Mouse (Mus musculus) Patski (cell line): ENCODE data around the gene Best1. TPM values are rescaled to one million over a fixed set of nuclear protein-coding genes. Genes with fewer than 3 reads are reported as not detected.
A peak's percentile ranks its signal among the peaks of the same experiment; 100 is the strongest.

Source experiments
- ATAC-seq: fragments of 100-300 bp; one replicate; pipeline ENCODE4 v1.8.0; 2021
- CTCF ChIA-PET: fragments of 350-600 bp; sonication (Branson Sonifier 250); formaldehyde crosslinking; loops from one replicate; lab custom pipeline; 2022; ENCODE audit warnings: inconsistent platforms; lab: Charles Lee
- POLR2A ChIA-PET: fragments of 350-600 bp; sonication (Branson Sonifier 250); formaldehyde crosslinking; loops from one replicate; lab custom pipeline; 2022; ENCODE audit warnings: antibody characterized with exemption, inconsistent platforms; lab: Charles Lee
- DNase-seq: peaks from one replicate; pipeline ENCODE4 v3.0.0-alpha.2; 2011; ENCODE audit warnings: low read depth, low spot score
- H3K27me3 ChIP-seq: fragments of 371-371 bp; one replicate; pipeline ENCODE4 v1.5.1; 2021
- CTCF ChIP-seq: fragments of 100-300 bp; IDR thresholded peaks from one replicate; pipeline ENCODE4 v1.5.1; 2021
- in situ Hi-C: fragments of 300-500 bp; cut with MboI; formaldehyde crosslinking; loops from 3 replicates; pipeline ENCODE4 v1.11.1; 2018; ENCODE audit warnings: low pct_unique_long_range_greater_than_20kb, mixed read lengths
- polyA plus RNA-seq: library from polyadenylated mRNA; unstranded; gene quantifications from one replicate; pipeline ENCODE4 v1.2.3, GENCODE M21; 2021

The Best1 gene
- polyA plus RNA-seq, 1 experiment from 2014 or later, result not detected

DNA sequence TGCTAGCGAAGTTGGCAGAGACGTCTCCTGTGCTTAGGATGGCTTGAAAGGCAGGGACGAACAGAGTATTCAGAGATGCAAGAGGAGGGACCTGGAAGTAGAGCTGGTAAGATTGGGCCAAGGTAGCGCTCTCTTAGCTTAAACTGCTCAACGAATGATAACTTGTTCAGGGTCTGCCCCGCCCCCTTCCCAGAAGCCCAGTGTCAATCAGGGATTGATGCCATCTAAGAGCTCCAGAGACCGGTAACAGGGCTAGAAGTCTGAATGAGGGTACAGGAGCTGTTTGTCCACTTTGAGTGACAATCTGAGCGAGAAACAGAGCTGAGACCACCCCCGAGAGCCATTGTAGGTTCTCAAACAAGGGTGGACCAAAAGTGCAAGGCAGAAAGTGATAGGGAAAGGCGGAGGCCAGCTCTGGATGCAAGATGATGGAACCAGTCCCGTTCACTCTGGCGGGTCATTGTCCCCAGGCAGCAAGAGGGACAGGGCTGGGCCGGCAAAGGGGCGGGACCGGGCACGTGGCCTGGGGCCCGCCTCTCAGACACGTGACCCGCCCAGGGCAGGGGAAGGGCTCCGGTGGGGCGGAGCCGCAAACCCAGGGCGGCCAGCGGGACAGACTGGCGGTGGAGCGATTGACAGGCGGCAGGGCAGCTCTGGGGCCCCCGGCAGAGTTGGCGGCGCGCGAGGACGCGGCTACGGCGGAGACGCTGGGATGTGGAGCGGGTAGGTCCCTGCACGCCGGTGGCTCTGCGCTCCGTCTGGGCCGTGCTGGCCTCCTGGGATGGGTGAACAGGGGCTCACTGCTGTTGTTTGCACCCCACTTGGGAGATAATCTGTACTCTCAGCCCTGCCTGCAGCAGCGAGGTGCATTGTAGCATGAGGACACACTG, 16.4 kb upstream of the Best1 start:
- POLR2A ChIA-PET, result no interaction called here
- in situ Hi-C loops, result no loop called here
- no peak for TF ChIP-seq CTCF
- no peaks in the 10 kb centered on the region for H3K27me3 ChIP-seq
- ATAC-seq, result no peak
- DNase-seq, result no peak
- CTCF ChIA-PET, result interaction anchor here (1.2 to 4.1 kb wide), 6 partner anchors 10 to 181 kb away, joined by 4 to 19 read pairs (median 6); partner anchors contain the start of gene Best1

DNA sequence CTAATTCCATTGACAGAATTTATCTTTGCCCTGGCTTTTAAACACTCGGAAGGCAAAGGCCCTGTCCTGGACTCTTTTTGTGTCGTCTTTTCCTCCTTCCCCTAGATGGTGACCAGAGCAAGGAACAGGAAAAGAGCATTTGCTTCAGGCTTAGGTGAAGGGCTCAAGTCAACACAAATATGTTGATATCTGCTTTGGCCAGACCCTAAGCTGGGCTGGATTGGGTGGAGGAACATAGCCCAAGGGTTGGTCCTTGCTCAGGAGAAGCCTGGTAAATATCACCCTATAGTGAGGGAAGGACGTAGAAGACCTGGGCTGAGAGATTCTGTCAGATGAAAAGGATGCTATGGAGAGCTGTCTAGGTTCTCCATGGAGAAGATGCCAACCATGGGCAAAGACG, 14.7 kb upstream of the Best1 start:
- in situ Hi-C loops, result no loop called here
- POLR2A ChIA-PET, result no interaction called here
- no peak for TF ChIP-seq CTCF
- CTCF ChIA-PET, result interaction anchor here (1.1 to 2.7 kb wide), 6 partner anchors 10 to 183 kb away, joined by 3 to 10 read pairs (median 4); no protein-coding TSS in a partner anchor
- DNase-seq (no peak), ATAC-seq (no peak)
- H3K27me3 ChIP-seq, result no peaks in the 10 kb centered on the region

DNA sequence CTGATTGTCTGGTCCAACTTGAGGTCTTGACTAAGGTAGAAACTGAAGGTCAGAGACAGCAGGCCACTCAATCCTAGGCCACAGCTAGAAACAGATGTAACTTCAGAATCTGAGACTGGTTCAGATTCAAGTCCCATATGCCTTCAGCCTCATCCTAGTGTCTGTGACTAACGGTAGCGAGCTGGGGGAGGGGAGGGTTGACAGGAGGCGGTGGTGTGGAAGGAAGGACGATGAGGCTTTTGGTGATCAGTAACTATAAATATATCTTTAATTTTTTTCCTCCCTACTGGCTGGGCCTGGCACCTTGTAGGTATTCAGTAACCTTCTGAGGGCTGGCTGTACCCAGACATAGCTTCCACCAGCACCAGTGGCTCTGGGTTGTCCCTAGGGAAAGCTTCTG, 14.0 kb upstream of the Best1 start:
- DNase-seq (no peak), ATAC-seq (no peak)
- TF ChIP-seq CTCF, result no peak
- POLR2A ChIA-PET, result no interaction called here
- CTCF ChIA-PET, result interaction anchor here (1.0 to 2.7 kb wide), 8 partner anchors 8 to 183 kb away, joined by 3 to 10 read pairs (median 4); no protein-coding TSS in a partner anchor
- in situ Hi-C loops, result no loop called here
- no peaks in the 10 kb centered on the region for H3K27me3 ChIP-seq

DNA sequence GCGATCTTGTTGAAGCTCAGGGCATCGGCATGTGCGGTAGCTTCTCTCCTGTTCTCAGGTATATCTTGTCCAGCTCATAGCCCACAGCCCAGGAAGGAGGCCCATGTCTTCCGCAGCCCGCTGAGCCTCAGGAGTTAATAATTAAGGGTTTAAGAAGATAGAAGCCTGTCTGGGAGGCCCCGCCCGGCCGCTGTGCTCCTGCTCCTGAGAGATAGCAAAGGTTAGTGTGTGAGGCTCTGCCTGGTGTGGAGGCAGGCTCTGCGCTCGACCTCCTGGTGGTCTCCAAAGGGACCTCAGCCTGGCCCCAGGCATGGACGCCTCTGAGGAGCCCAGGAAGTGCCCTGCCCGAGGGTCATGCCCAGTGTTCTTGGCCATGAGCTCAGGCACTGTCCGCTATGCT, 13.4 kb upstream of the Best1 start:
- no peak for TF ChIP-seq CTCF
- ATAC-seq, result no peak
- in situ Hi-C loops, result no loop called here

DNA sequence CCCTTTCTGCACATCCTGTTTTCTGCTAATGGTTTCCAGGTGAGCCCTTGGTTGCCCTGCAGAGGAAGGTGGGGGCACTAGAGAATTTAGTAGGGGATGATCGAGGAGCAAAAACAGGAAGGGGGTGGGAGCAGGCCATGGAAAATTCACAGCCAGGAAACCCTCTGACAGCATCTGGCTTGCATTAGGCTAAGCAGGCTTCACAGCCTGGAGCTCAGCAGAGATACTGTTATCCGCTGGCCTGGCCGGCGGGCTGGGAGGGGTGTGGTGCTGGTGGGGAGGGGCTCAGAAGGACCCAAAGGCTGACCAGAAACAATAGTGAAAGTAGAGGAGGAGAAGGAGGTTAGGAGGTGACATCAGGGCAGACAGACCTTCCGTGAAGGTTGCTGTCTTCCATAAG, 12.5 kb upstream of the Best1 start:
- ChIA-PET CTCF (interaction anchor here (1.7 to 2.8 kb wide), 2 partner anchors 10 to 14 kb away, joined by 7 to 12 read pairs; partner anchors contain the start of gene Best1), POLR2A (interaction anchor here (0.6 kb wide), 1 partner anchor 92 kb away, joined by 3 read pairs; no protein-coding TSS in a partner anchor)
- in situ Hi-C loops, result no loop called here
- DNase-seq (no peak), ATAC-seq (no peak)
- TF ChIP-seq CTCF, result no peak
- H3K27me3 ChIP-seq, result no peaks in the 10 kb centered on the region

More for the DNA sequence above, 13.4 kb upstream of the Best1 start:
- CTCF ChIA-PET, result interaction anchor here (1.0 to 2.7 kb wide), 6 partner anchors 9 to 104 kb away, joined by 3 to 10 read pairs (median 4); no protein-coding TSS in a partner anchor
- no peak for DNase-seq
- POLR2A ChIA-PET, result no interaction called here
- H3K27me3 ChIP-seq, result no peaks in the 10 kb centered on the region

GRCm38 (mm10) chr19:10013348-10013747, 11.9 kb upstream of the Best1 start:
- ATAC-seq (no peak), DNase-seq (no peak)
- no peak for TF ChIP-seq CTCF
- in situ Hi-C loops, result no loop called here
- ChIA-PET CTCF (interaction anchor here (2.5 to 2.8 kb wide), 2 partner anchors 9 to 13 kb away, joined by 10 to 12 read pairs; partner anchors contain the start of gene Best1), POLR2A (interaction anchor here (0.6 kb wide), 1 partner anchor 92 kb away, joined by 3 read pairs; no protein-coding TSS in a partner anchor)
- no peaks in the 10 kb centered on the region for H3K27me3 ChIP-seq

DNA sequence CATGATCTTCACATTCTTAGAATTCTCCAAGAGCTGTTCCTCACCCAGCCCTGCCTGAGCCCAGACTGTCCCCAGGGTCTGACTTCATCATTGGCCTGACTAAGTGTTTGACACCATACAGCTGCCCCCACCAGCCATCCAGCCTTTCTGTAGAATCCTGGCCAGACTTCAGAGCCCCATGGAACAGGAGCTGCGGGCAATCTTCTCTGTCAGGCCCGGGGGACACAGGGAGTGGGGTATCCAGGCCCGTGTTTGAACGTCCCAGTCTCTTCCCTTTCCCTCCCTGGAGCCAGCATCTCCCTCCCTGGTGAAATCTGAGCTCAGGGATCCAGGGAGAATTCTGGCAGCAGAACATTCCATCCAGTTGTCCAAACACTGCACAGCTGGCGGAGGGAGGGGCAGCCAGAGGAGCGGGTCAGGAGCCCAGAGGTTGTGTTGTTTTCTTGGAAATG, 11.4 kb upstream of the Best1 start:
- TF ChIP-seq CTCF, result no peak
- POLR2A ChIA-PET, result no interaction called here
- ATAC-seq, result peak; percentile 59

DNA sequence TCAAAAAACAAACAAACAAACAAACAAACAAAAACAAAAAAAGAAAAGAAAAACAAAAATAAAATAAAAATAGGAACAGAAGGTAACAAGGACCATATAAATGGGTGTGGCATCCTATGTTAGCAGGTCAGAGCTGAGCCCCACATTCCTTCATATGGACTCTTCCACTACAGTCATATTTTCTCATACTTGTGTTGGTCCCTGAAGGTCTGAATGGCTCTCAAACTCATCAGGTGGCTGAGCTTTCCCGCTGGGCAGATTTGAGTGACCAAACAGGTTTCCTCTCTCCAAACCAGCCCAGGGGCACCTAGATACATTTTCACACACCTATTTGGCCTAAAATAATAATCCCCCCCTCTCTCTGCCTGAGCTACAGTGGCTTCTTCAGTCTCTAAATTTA, 10.0 kb upstream of the Best1 start:
- POLR2A ChIA-PET, result interaction anchor here (0.6 to 0.7 kb wide), 2 partner anchors 11 to 58 kb away, joined by 3 to 4 read pairs; no protein-coding TSS in a partner anchor
- ATAC-seq (no peak), DNase-seq (no peak)
- CTCF ChIA-PET, result interaction anchor here (1.3 to 2.5 kb wide), 3 partner anchors 11 to 28 kb away, joined by 3 to 10 read pairs (median 4); no protein-coding TSS in a partner anchor
- in situ Hi-C loops, result no loop called here
- TF ChIP-seq CTCF, result no peak
- no peaks in the 10 kb centered on the region for H3K27me3 ChIP-seq

More for the DNA sequence above, 11.4 kb upstream of the Best1 start:
- no peaks in the 10 kb centered on the region for H3K27me3 ChIP-seq
- CTCF ChIA-PET, result interaction anchor here (1.6 to 2.8 kb wide), 3 partner anchors 10 to 22 kb away, joined by 4 to 12 read pairs (median 10); partner anchors contain the start of gene Best1
- in situ Hi-C loops, result no loop called here
- DNase-seq, result no peak

DNA sequence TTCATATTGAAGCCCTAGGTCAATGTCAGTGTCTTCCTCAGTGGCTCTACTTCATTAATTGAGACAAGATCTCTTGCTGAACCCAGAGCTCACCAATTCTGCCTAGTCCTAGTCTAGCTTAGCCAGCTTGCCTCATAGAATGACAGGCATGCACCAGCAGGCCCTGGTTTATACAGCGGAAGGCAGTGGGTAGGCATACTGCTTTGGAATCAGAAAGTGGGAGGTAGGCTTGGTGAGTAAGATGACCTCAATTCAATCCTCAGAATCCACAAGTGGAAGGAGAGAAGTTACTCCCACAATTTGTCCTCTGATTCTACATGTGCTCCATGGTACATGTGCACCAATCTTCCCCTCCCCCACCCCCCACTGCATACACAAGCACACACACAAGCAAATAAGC, 2.3 kb upstream of the Best1 start:
- H3K27me3 ChIP-seq, result no peaks in the 10 kb centered on the region
- in situ Hi-C loops, result loop anchor here (5.0 kb wide), 2 partner anchors 34 to 199 kb away; partner anchors contain the start of genes Fen1 and Tmem258
- ChIA-PET POLR2A (interaction anchor here (0.5 to 1.5 kb wide), 3 partner anchors 19 to 190 kb away, joined by 3 to 4 read pairs (median 3); no protein-coding TSS in a partner anchor), CTCF (interaction anchor here (1.3 kb wide), 1 partner anchor 29 kb away, joined by 3 read pairs; no protein-coding TSS in a partner anchor)
- DNase-seq (no peak), ATAC-seq (no peak)
- TF ChIP-seq CTCF, result no peak

DNA sequence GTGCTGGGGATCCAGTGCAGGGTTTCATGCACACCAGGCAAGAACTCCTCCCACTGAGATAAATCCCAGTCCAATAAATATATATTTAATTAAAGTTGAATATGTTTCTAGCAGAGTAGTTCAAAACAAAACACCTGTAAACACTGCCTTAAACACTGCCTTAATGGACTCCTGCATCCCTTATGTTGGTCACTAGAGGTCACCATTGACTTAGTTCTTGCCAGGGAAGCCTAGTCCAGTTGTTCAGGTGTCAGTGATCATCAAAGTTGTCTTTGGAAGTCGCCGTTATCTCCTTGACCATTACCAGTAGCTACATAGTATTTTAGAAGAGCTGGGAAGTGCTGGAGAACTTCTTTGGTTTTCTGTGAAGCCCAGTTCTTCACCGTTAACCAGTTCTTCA, 1.1 kb downstream of the Best1 start:
- ChIA-PET POLR2A (interaction anchor here (1.0 kb wide), 1 partner anchor 11 kb away, joined by 3 read pairs; no protein-coding TSS in a partner anchor), CTCF (interaction anchor here (0.7 to 6.2 kb wide), 22 partner anchors 9 to 219 kb away, joined by 3 to 78 read pairs (median 5); no protein-coding TSS in a partner anchor)
- no peaks in the 10 kb centered on the region for H3K27me3 ChIP-seq
- peak; percentile 89 for TF ChIP-seq CTCF
- in situ Hi-C loops, result loop anchor here (5.0 kb wide), 2 partner anchors 37 to 202 kb away; partner anchors contain the start of genes Fen1 and Tmem258
- ATAC-seq, result no peak
- no peak for DNase-seq
